Mouse (Mus musculus): ENCODE results near the gene Gm20388.

GRCm38 (mm10) chr8:122735110-122735509, 2824.5 kb downstream of the Gm20388 start:
- TF ChIP-seq CTCF (IDR thresholded peaks at IDR 0.05; ENCODE audit: low read depth): no peak
- no peak for TF ChIP-seq EP300 (IDR thresholded peaks at IDR 0.05; ENCODE audit: low read depth)

All from liver, embryonic 14.5 days (tissue).